Mouse (Mus musculus) ES-E14 (cell line): Measurements from ENCODE around the gene Pygo1.

Source experiments
- CHD2 ChIP-seq: IDR thresholded peaks from 2 replicates; pipeline ENCODE4 v1.6.1; 2014; ENCODE audit warnings: mild to moderate bottlenecking, low read depth, low read length, inconsistent platforms
- MAFK ChIP-seq: IDR thresholded peaks from 2 replicates; pipeline ENCODE4 v1.6.1; 2014; ENCODE audit warnings: mild to moderate bottlenecking, low read depth, low read length, inconsistent platforms; ENCODE audit not compliant: insufficient read depth
- ZNF384 ChIP-seq: IDR thresholded peaks from 2 replicates; pipeline ENCODE4 v1.6.1; 2012; ENCODE audit warnings: low read depth, low read length, inconsistent platforms

GRCm38 (mm10) chr9:72892761-72893160 lies 32.7 kb upstream of the Pygo1 start:
- TF ChIP-seq ZNF384 (no peak), CHD2 (no peak), MAFK (no peak)
